Mouse (Mus musculus): ENCODE results near the gene Rgs8.

Rgs8 gene

GRCm38 (mm10) chr1:153742374-153743155, 89.7 kb downstream of the Rgs8 start:
- peak; percentile 58 for DNase-seq (ENCODE audit: low read depth)

GRCm38 (mm10) chr1:153746119-153746670, 93.4 kb downstream of the Rgs8 start:
- DNase-seq (ENCODE audit: low read depth) = peak; percentile 7

GRCm38 (mm10) chr1:153746728-153747127, 93.9 kb downstream of the Rgs8 start:
- DNase-seq (ENCODE audit: low read depth) = peak; percentile 70

- peak; percentile 31 for DNase-seq (ENCODE audit: low read depth)
These were observed 95.2 kb downstream of the Rgs8 start for GRCm38 (mm10) chr1:153747861-153748530.

GRCm38 (mm10) chr1:153748549-153748948, 95.7 kb downstream of the Rgs8 start:
- peak; percentile 66 for DNase-seq (ENCODE audit: low read depth)

GRCm38 (mm10) chr1:153749211-153749801, 96.5 kb downstream of the Rgs8 start, which contains the start of gene Rnasel:
Gene Rnasel (plus strand): TSS chr1:153749426.
- peak; percentile 90 for DNase-seq (ENCODE audit: low read depth)
